Mouse (Mus musculus) ES-E14 (cell line): ENCODE data around the gene Fyn. TPM values are rescaled to one million over a fixed set of nuclear protein-coding genes. Genes with fewer than 3 reads are reported as not detected.

Source experiments
- DNase-seq: peaks from one replicate; pipeline ENCODE4 v3.0.0-alpha.2; 2013; ENCODE audit warnings: low read depth, low spot score
- H3K27ac ChIP-seq: 2 replicates; pipeline ENCODE4 v1.5.1; 2012; ENCODE audit warnings: low read depth, mild to moderate bottlenecking, low read length, moderate library complexity, mixed read lengths; ENCODE audit not compliant: poor library complexity, insufficient read depth, severe bottlenecking
- H3K36me3 ChIP-seq: 2 replicates; pipeline ENCODE4 v1.6.1; 2012; ENCODE audit warnings: mild to moderate bottlenecking, low read length, moderate library complexity, mixed read lengths; ENCODE audit not compliant: control insufficient read depth, poor library complexity, insufficient read depth, severe bottlenecking
- H3K4me1 ChIP-seq, 2 experiments: fragments of 150-350 bp in 1 of 2; sonication (generic) in 1 of 2; 2 replicates each; pipeline ENCODE4 v1.6.1; 2012; ENCODE audit warnings: low read length in 2 of 2, mild to moderate bottlenecking in 1 of 2, mixed read lengths in 1 of 2; ENCODE audit not compliant: control insufficient read depth in 2 of 2, insufficient read depth in 2 of 2, poor library complexity in 1 of 2
- H3K4me3 ChIP-seq, 2 experiments: fragments of 150-350 bp in 1 of 2; sonication (generic) in 1 of 2; 2 replicates each; pipeline ENCODE4 v1.5.1; 2012; ENCODE audit warnings: low read length in 2 of 2, low read depth in 1 of 2, mild to moderate bottlenecking in 1 of 2, mixed read lengths in 1 of 2; ENCODE audit not compliant: insufficient read depth in 1 of 2, poor library complexity in 1 of 2, severe bottlenecking in 1 of 2
- H3K9ac ChIP-seq: 2 replicates; pipeline ENCODE4 v1.6.1; 2012; ENCODE audit warnings: low read depth, mild to moderate bottlenecking, low read length, mixed read lengths; ENCODE audit not compliant: poor library complexity, insufficient read depth, severe bottlenecking
- H3K9me3 ChIP-seq: fragments of 150-350 bp; sonication (generic); 2 replicates; pipeline ENCODE4 v1.6.1; 2012; ENCODE audit warnings: low read depth, mild to moderate bottlenecking, low read length; ENCODE audit not compliant: control insufficient read depth, insufficient read depth
- CHD2 ChIP-seq: IDR thresholded peaks from 2 replicates; pipeline ENCODE4 v1.6.1; 2014; ENCODE audit warnings: mild to moderate bottlenecking, low read depth, low read length, inconsistent platforms
- HCFC1 ChIP-seq: IDR thresholded peaks from 2 replicates; pipeline ENCODE4 v1.6.1; 2012; ENCODE audit warnings: low read length, inconsistent platforms, borderline replicate concordance; ENCODE audit not compliant: insufficient read depth
- MAFK ChIP-seq: IDR thresholded peaks from 2 replicates; pipeline ENCODE4 v1.6.1; 2014; ENCODE audit warnings: mild to moderate bottlenecking, low read depth, low read length, inconsistent platforms; ENCODE audit not compliant: insufficient read depth
- ZC3H11A ChIP-seq: IDR thresholded peaks from 2 replicates; pipeline ENCODE4 v1.6.1; 2012; ENCODE audit warnings: low read depth, mild to moderate bottlenecking, inconsistent platforms, low read length, borderline replicate concordance
- ZNF384 ChIP-seq: IDR thresholded peaks from 2 replicates; pipeline ENCODE4 v1.6.1; 2012; ENCODE audit warnings: low read depth, low read length, inconsistent platforms
- in situ Hi-C, 2 experiments: fragments of 600-800 bp; cut with MboI; formaldehyde crosslinking; loops; one replicate each; pipeline ENCODE4 v1.15.1; 2025; ENCODE audit warnings: low sequenced_read_pairs in 2 of 2, inconsistent platforms in 1 of 2; ENCODE audit not compliant: unreplicated experiment in 2 of 2
- total RNA-seq: library from RNA; depleted of rRNA; stranded (reverse); fragments of 300-350 nt; gene quantifications from 2 replicates; pipeline ENCODE4 v1.2.3, GENCODE M21; 2012

Gene Fyn
- total RNA-seq, 1 experiment, result 14.6 TPM

GRCm38 (mm10) chr10:39555740-39556139 is 187.1 kb downstream of the Fyn start:
- Histone ChIP-seq H3K4me1 (peaks cover 2 to 25% of the 10 kb centered on the region in 2 experiments; a peak in 2 of 4 replicates), H3K9me3 (no peaks in the 10 kb centered on the region), H3K4me3 (no peak overlapping the region), H3K9ac (no peak overlapping the region), H3K27ac (no peak overlapping the region), H3K36me3 (no peaks in the 10 kb centered on the region)
- in situ Hi-C loops, result no loop called here
- DNase-seq, result no peak
- TF ChIP-seq ZC3H11A (no peak), MAFK (no peak), CHD2 (no peak), ZNF384 (no peak), HCFC1 (no peak)

- Histone ChIP-seq H3K4me3 (no peak overlapping the region), H3K27ac (no peak overlapping the region), H3K4me1 (peaks cover 0 to 18% of the 10 kb centered on the region in 2 experiments; a peak in 2 of 4 replicates), H3K9ac (no peak overlapping the region), H3K36me3 (no peaks in the 10 kb centered on the region), H3K9me3 (no peaks in the 10 kb centered on the region)
- DNase-seq, result no peak
- in situ Hi-C loops, result no loop called here
- TF ChIP-seq ZNF384, result no peak
- TF ChIP-seq CHD2, result no peak
- no peak for TF ChIP-seq MAFK
- no peak for TF ChIP-seq HCFC1
- TF ChIP-seq ZC3H11A, result no peak
These were observed 188.7 kb downstream of the Fyn start for GRCm38 (mm10) chr10:39557360-39557759.

GRCm38 (mm10) chr10:39557851-39558250 is 189.2 kb downstream of the Fyn start:
- DNase-seq, result no peak
- TF ChIP-seq ZNF384, result no peak
- TF ChIP-seq MAFK, result no peak
- no peak for TF ChIP-seq CHD2
- no peak for TF ChIP-seq ZC3H11A
- no peak for TF ChIP-seq HCFC1
- no peaks in the 10 kb centered on the region for H3K9me3 ChIP-seq
- no peak overlapping the region for H3K27ac ChIP-seq
- H3K4me3 ChIP-seq, result no peak overlapping the region
- peaks cover 0 to 16% of the 10 kb centered on the region in 2 experiments; a peak in 2 of 4 replicates for H3K4me1 ChIP-seq
- H3K9ac ChIP-seq, result no peak overlapping the region
- H3K36me3 ChIP-seq, result no peaks in the 10 kb centered on the region
- in situ Hi-C loops, result no loop called here

GRCm38 (mm10) chr10:39558492-39559005 is 189.9 kb downstream of the Fyn start:
- DNase-seq, result no peak
- Histone ChIP-seq H3K27ac (no peak overlapping the region), H3K4me1 (peaks cover 0 to 18% of the 10 kb centered on the region in 2 experiments; a peak in 2 of 4 replicates), H3K4me3 (no peak overlapping the region), H3K9me3 (no peaks in the 10 kb centered on the region), H3K9ac (no peak overlapping the region), H3K36me3 (no peaks in the 10 kb centered on the region)
- in situ Hi-C loops, result no loop called here
- no peak for TF ChIP-seq ZNF384
- no peak for TF ChIP-seq CHD2
- no peak for TF ChIP-seq ZC3H11A
- TF ChIP-seq HCFC1, result no peak
- no peak for TF ChIP-seq MAFK

- Histone ChIP-seq H3K4me3 (no peak overlapping the region), H3K27ac (no peak overlapping the region), H3K9ac (no peak overlapping the region), H3K36me3 (no peaks in the 10 kb centered on the region), H3K9me3 (no peaks in the 10 kb centered on the region), H3K4me1 (peaks cover 0 to 17% of the 10 kb centered on the region in 2 experiments; a peak in 2 of 4 replicates)
- TF ChIP-seq CHD2 (no peak), ZC3H11A (no peak), ZNF384 (no peak), HCFC1 (no peak), MAFK (no peak)
- in situ Hi-C loops, result no loop called here
- DNase-seq, result no peak
These were observed 190.7 kb downstream of the Fyn start for GRCm38 (mm10) chr10:39559321-39559720.
